Mouse (Mus musculus): ENCODE results near the gene Cops7b. TPM values are rescaled to one million over a fixed set of nuclear protein-coding genes. Genes with fewer than 3 reads are reported as not detected.

Cops7b gene
- polyA plus RNA-seq, 1 experiment from 2014 or later, result 61.7 TPM

GRCm38 (mm10) chr1:86633434-86633833 is 50.7 kb downstream of the Cops7b start:
- H3K4me2 ChIP-seq (ENCODE audit: low read length), result no peak overlapping the region
- DNase-seq (ENCODE audit: low spot score) (no peak), ATAC-seq (0 out of 2 replicates have a peak, but pooled peaks have one; percentile 5)
- no peaks in the 10 kb centered on the region for H3K27me3 ChIP-seq (replicated peaks; ENCODE audit: control insufficient read depth, insufficient read depth, low read length)
- no peak overlapping the region for H3K4me3 ChIP-seq (ENCODE audit: low read depth, low read length)
- no peaks in the 10 kb centered on the region for H3K9me3 ChIP-seq (replicated peaks; ENCODE audit: control insufficient read depth, low read length)
- H3K27ac ChIP-seq (ENCODE audit: low read depth, low read length), result peak overlapping the region; percentile 55; the same call in 1 of the 2 replicates
- no peaks in the 10 kb centered on the region; the same call in 1 of the 2 replicates for H3K4me1 ChIP-seq (ENCODE audit: control insufficient read depth, insufficient read depth, low read length)
- no peaks in the 10 kb centered on the region for H3K36me3 ChIP-seq (ENCODE audit: control insufficient read depth, insufficient read depth, low read length)
- H3K9ac ChIP-seq (ENCODE audit: low read length), result no peak overlapping the region
- WGBS, result 56% methylated on average over 3 of the region's 3 CpGs

- Histone ChIP-seq H3K4me1 (ENCODE audit: control insufficient read depth, insufficient read depth, low read length) (no peaks in the 10 kb centered on the region; the same call in 1 of the 2 replicates), H3K4me2 (ENCODE audit: low read length) (peak overlapping the region; percentile 30; the same call in 1 of the 2 replicates), H3K9me3 (replicated peaks; ENCODE audit: control insufficient read depth, low read length) (no peaks in the 10 kb centered on the region), H3K36me3 (ENCODE audit: control insufficient read depth, insufficient read depth, low read length) (no peaks in the 10 kb centered on the region), H3K9ac (ENCODE audit: low read length) (no peak overlapping the region), H3K27me3 (replicated peaks; ENCODE audit: control insufficient read depth, insufficient read depth, low read length) (no peaks in the 10 kb centered on the region), H3K27ac (ENCODE audit: low read depth, low read length) (peak overlapping the region; percentile 34; the same call in 1 of the 2 replicates), H3K4me3 (ENCODE audit: low read depth, low read length) (no peak overlapping the region)
- WGBS, result 44% methylated on average over 7 of the region's 7 CpGs
- DNase-seq (ENCODE audit: low spot score) (peak; percentile 51), ATAC-seq (peak; percentile 67; the same call in 1 of the 2 replicates)
Measured at GRCm38 (mm10) chr1:86633840-86634750, 51.4 kb downstream of the Cops7b start.

DNA sequence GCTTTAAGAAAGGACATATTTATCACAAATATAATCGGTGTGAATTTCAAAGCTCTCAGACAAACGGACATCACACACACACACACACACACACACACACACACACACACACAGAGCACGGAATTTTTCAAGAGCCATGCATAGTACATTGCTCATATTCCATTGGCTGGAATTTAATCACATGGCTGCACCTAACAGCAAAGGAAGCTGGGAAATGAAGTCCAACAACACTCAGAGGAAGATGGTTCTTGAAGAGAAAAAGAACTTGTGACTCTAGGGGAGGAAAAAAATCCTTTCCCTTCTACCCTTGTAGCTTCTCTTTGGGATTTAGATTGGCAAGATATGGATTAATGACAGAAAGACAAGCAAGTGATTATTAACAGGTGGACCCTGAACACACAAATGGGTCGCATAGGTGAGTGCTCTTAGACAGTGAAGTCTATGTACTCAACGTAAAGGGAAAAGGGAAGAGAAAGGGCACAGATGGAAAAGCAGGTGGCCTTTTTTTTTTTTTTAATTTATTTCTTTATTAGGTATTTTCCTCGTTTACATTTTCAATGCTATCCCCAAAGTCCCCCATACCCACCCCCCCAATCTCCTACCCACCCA is 52.2 kb downstream of the Cops7b start:
- ATAC-seq (peak; percentile 93), DNase-seq (ENCODE audit: low spot score) (peak; percentile 82)
- Histone ChIP-seq H3K9ac (ENCODE audit: low read length) (no peak overlapping the region), H3K4me1 (ENCODE audit: control insufficient read depth, insufficient read depth, low read length) (no peaks in the 10 kb centered on the region; the same call in 1 of the 2 replicates), H3K27ac (ENCODE audit: low read depth, low read length) (no peak overlapping the region; the same call in 1 of the 2 replicates), H3K4me2 (ENCODE audit: low read length) (peak overlapping the region; percentile 30; the same call in 1 of the 2 replicates), H3K4me3 (ENCODE audit: low read depth, low read length) (no peak overlapping the region), H3K27me3 (replicated peaks; ENCODE audit: control insufficient read depth, insufficient read depth, low read length) (no peaks in the 10 kb centered on the region), H3K9me3 (replicated peaks; ENCODE audit: control insufficient read depth, low read length) (no peaks in the 10 kb centered on the region), H3K36me3 (ENCODE audit: control insufficient read depth, insufficient read depth, low read length) (no peaks in the 10 kb centered on the region)
- 52% methylated on average over 6 of the region's 6 CpGs for WGBS

- DNase-seq (ENCODE audit: low spot score), result no peak
- WGBS, result 49% methylated on average over 13 of the region's 13 CpGs
- ATAC-seq, result no peak
- H3K9ac ChIP-seq (ENCODE audit: low read length), result no peak overlapping the region
- no peaks in the 10 kb centered on the region for H3K9me3 ChIP-seq (replicated peaks; ENCODE audit: control insufficient read depth, low read length)
- H3K27ac ChIP-seq (ENCODE audit: low read depth, low read length), result no peak overlapping the region
- H3K4me1 ChIP-seq (ENCODE audit: control insufficient read depth, insufficient read depth, low read length), result no peaks in the 10 kb centered on the region
- H3K36me3 ChIP-seq (ENCODE audit: control insufficient read depth, insufficient read depth, low read length), result no peaks in the 10 kb centered on the region
- H3K4me3 ChIP-seq (ENCODE audit: low read depth, low read length), result no peak overlapping the region
- H3K27me3 ChIP-seq (replicated peaks; ENCODE audit: control insufficient read depth, insufficient read depth, low read length), result no peaks in the 10 kb centered on the region
- no peak overlapping the region for H3K4me2 ChIP-seq (ENCODE audit: low read length)
Measured at GRCm38 (mm10) chr1:86643101-86643809, 60.6 kb downstream of the Cops7b start.

DNA sequence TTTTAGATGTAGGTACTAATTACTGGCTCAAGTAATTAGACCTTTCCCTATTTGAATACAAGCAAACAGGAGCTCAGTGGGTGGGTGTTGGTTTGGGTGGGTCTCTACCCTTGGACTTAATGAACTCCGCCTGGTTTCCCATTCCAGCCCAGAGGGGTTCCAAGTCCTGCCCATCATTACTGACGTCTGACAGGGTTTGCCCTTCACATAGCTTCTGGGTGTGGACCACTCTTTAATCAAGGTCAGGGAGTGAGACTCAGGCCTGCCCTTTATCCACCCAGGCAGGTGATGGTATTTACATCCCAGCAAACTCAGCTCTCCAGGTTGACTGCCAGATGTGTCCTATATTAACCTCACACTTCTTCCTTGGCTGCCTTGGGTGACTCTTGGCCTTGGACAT is 64.8 kb downstream of the Cops7b start:
- no peaks in the 10 kb centered on the region for H3K27me3 ChIP-seq (replicated peaks; ENCODE audit: control insufficient read depth, insufficient read depth, low read length)
- ATAC-seq (no peak), DNase-seq (ENCODE audit: low spot score) (no peak)
- WGBS, result 27% methylated on average over 2 of the region's 2 CpGs
- no peak overlapping the region for H3K4me2 ChIP-seq (ENCODE audit: low read length)
- H3K36me3 ChIP-seq (ENCODE audit: control insufficient read depth, insufficient read depth, low read length), result no peaks in the 10 kb centered on the region
- no peak overlapping the region for H3K4me3 ChIP-seq (ENCODE audit: low read depth, low read length)
- H3K27ac ChIP-seq (ENCODE audit: low read depth, low read length), result no peak overlapping the region
- H3K4me1 ChIP-seq (ENCODE audit: control insufficient read depth, insufficient read depth, low read length), result no peaks in the 10 kb centered on the region
- no peak overlapping the region for H3K9ac ChIP-seq (ENCODE audit: low read length)
- no peaks in the 10 kb centered on the region for H3K9me3 ChIP-seq (replicated peaks; ENCODE audit: control insufficient read depth, low read length)

GRCm38 (mm10) chr1:86650272-86650671 is 67.6 kb downstream of the Cops7b start:
- H3K4me2 ChIP-seq (ENCODE audit: low read length), result no peak overlapping the region
- H3K27ac ChIP-seq (ENCODE audit: low read depth, low read length), result no peak overlapping the region
- no peaks in the 10 kb centered on the region for H3K4me1 ChIP-seq (ENCODE audit: control insufficient read depth, insufficient read depth, low read length)
- no peaks in the 10 kb centered on the region for H3K9me3 ChIP-seq (replicated peaks; ENCODE audit: control insufficient read depth, low read length)
- H3K36me3 ChIP-seq (ENCODE audit: control insufficient read depth, insufficient read depth, low read length), result no peaks in the 10 kb centered on the region
- ATAC-seq (no peak), DNase-seq (ENCODE audit: low spot score) (peak; percentile 64)
- no peaks in the 10 kb centered on the region for H3K27me3 ChIP-seq (replicated peaks; ENCODE audit: control insufficient read depth, insufficient read depth, low read length)
- 15% methylated on average over 6 of the region's 6 CpGs for WGBS
- H3K4me3 ChIP-seq (ENCODE audit: low read depth, low read length), result no peak overlapping the region
- no peak overlapping the region for H3K9ac ChIP-seq (ENCODE audit: low read length)

GRCm38 (mm10) chr1:86652675-86653074 is 70.0 kb downstream of the Cops7b start:
- H3K36me3 ChIP-seq (ENCODE audit: control insufficient read depth, insufficient read depth, low read length), result no peaks in the 10 kb centered on the region
- DNase-seq (ENCODE audit: low spot score) (no peak), ATAC-seq (no peak)
- H3K9me3 ChIP-seq (replicated peaks; ENCODE audit: control insufficient read depth, low read length), result no peaks in the 10 kb centered on the region
- H3K4me3 ChIP-seq (ENCODE audit: low read depth, low read length), result no peak overlapping the region
- H3K9ac ChIP-seq (ENCODE audit: low read length), result no peak overlapping the region
- H3K4me1 ChIP-seq (ENCODE audit: control insufficient read depth, insufficient read depth, low read length), result no peaks in the 10 kb centered on the region
- 56% methylated on average over 4 of the region's 4 CpGs for WGBS
- H3K27me3 ChIP-seq (replicated peaks; ENCODE audit: control insufficient read depth, insufficient read depth, low read length), result no peaks in the 10 kb centered on the region
- no peak overlapping the region for H3K27ac ChIP-seq (ENCODE audit: low read depth, low read length)
- no peak overlapping the region for H3K4me2 ChIP-seq (ENCODE audit: low read length)

DNA sequence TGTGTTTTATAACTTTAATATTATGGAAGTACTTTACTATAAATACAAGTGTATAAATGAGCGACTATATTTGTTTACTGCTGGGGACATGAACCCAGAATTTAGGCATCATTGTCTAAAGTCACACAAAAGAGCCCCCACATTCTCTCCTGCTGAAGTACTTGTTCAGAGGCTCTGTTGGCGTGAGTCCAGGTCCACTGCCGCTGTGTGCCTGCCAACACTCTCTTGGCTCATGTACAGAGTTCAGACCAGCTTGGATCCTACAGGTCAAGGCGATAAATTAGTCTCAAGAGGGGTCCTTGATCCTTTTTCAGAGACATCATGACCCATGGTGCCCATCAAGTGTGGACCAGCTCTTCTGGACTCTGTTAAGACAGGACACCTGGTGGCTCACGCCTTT is 74.4 kb downstream of the Cops7b start:
- Histone ChIP-seq H3K9me3 (replicated peaks; ENCODE audit: control insufficient read depth, low read length) (no peaks in the 10 kb centered on the region), H3K9ac (ENCODE audit: low read length) (no peak overlapping the region), H3K4me3 (ENCODE audit: low read depth, low read length) (no peak overlapping the region), H3K4me2 (ENCODE audit: low read length) (no peak overlapping the region), H3K27me3 (replicated peaks; ENCODE audit: control insufficient read depth, insufficient read depth, low read length) (no peaks in the 10 kb centered on the region), H3K27ac (ENCODE audit: low read depth, low read length) (no peak overlapping the region), H3K4me1 (ENCODE audit: control insufficient read depth, insufficient read depth, low read length) (no peaks in the 10 kb centered on the region), H3K36me3 (ENCODE audit: control insufficient read depth, insufficient read depth, low read length) (no peaks in the 10 kb centered on the region)
- ATAC-seq, result no peak
- DNase-seq (ENCODE audit: low spot score), result peak; percentile 18
- WGBS, result 71% methylated on average over 5 of the region's 5 CpGs
